Mouse (Mus musculus): ENCODE data around the gene Ninl. TPM values are rescaled to one million over a fixed set of nuclear protein-coding genes. Genes with fewer than 3 reads are reported as not detected.

Ninl gene
- polyA plus RNA-seq, 1 experiment from 2014 or later, result 16.2 TPM

DNA sequence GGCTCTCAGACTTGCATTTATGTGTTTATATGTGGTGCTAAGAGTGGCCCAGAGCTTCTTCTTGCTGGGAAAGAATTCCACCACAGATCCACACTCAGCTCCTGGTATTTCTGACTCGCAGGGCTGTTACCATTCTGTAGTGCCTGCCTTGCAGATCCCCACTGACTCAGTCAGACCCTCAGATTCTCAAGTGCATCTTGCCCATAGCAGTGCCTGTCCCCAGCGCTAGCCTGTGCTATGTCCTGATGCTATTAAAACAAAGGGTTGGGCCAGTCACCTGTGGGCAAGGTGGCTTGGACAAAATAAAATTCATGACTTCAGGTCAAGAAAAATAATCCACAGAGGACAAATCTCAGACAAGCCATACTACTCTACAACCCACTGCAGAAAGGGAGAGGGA lies 70.0 kb downstream of the Ninl start:
- ATAC-seq (ENCODE audit: low FRiP score, low TSS enrichment), result no peak
- 100% methylated on average over 2 of the region's 2 CpGs for WGBS
- Histone ChIP-seq H3K27ac (ENCODE audit: low read depth, low read length) (no peak overlapping the region), H3K36me3 (ENCODE audit: control insufficient read depth, insufficient read depth, low read length) (peaks cover 32% of the 10 kb centered on the region), H3K27me3 (ENCODE audit: control insufficient read depth, insufficient read depth, low read length) (no peaks in the 10 kb centered on the region), H3K4me3 (ENCODE audit: low read length) (no peak overlapping the region), H3K4me2 (replicated peaks; ENCODE audit: low read depth, low read length) (no peak overlapping the region), H3K9ac (ENCODE audit: low read depth, low read length) (no peak overlapping the region), H3K4me1 (ENCODE audit: control insufficient read depth, insufficient read depth, low read length) (no peaks in the 10 kb centered on the region), H3K9me3 (ENCODE audit: control insufficient read depth, low read length) (no peaks in the 10 kb centered on the region)

DNA sequence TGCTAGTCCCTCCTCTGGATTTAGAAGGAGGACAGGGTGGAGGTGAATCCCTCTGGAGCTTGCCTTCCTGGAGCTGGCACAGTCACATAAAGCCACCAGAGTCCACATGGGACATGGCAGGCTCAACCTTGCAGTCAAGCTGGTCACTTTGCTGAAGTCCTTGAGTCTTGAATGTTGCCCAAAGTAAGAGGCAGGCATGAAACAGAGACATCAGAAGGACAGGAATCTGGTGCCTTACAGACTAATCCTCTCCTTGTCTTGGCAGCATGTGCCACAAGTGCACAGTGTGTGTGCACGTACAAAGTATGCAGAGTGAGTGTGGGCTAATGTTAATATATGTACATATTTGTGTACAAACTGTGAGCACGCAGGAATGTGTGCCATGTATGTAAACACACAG lies 71.7 kb downstream of the Ninl start:
- Histone ChIP-seq H3K4me2 (replicated peaks; ENCODE audit: low read depth, low read length) (no peak overlapping the region), H3K27ac (ENCODE audit: low read depth, low read length) (no peak overlapping the region), H3K9ac (ENCODE audit: low read depth, low read length) (no peak overlapping the region), H3K36me3 (ENCODE audit: control insufficient read depth, insufficient read depth, low read length) (peaks cover 31% of the 10 kb centered on the region), H3K27me3 (ENCODE audit: control insufficient read depth, insufficient read depth, low read length) (no peaks in the 10 kb centered on the region), H3K4me1 (ENCODE audit: control insufficient read depth, insufficient read depth, low read length) (no peaks in the 10 kb centered on the region), H3K4me3 (ENCODE audit: low read length) (no peak overlapping the region), H3K9me3 (ENCODE audit: control insufficient read depth, low read length) (no peaks in the 10 kb centered on the region)
- WGBS, result 94% methylated on average over 2 of the region's 2 CpGs
- ATAC-seq (ENCODE audit: low FRiP score, low TSS enrichment), result no peak

DNA sequence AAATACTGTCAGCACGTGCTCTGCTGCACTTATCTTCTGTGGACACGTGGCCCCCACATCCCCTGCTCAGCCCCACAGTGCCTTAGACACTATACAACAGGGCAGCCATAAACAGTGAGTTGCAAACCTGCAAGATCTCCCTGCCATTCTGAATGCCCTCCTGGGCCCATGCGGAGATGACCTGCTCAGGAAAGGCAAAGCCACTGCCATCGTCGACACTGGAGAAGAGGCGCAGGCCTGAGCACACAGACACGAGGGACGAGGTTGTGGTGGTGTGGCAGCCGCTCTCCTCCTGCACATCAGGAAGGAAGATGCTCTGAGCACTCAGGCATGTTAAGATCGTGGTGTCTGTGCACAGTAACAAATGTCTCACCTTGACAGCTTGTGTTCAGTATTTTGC lies 73.2 kb downstream of the Ninl start:
- Histone ChIP-seq H3K4me3 (ENCODE audit: low read length) (no peak overlapping the region), H3K36me3 (ENCODE audit: control insufficient read depth, insufficient read depth, low read length) (peaks cover 30% of the 10 kb centered on the region), H3K4me1 (ENCODE audit: control insufficient read depth, insufficient read depth, low read length) (no peaks in the 10 kb centered on the region), H3K9me3 (ENCODE audit: control insufficient read depth, low read length) (no peaks in the 10 kb centered on the region), H3K9ac (ENCODE audit: low read depth, low read length) (no peak overlapping the region), H3K27ac (ENCODE audit: low read depth, low read length) (no peak overlapping the region), H3K27me3 (ENCODE audit: control insufficient read depth, insufficient read depth, low read length) (no peaks in the 10 kb centered on the region), H3K4me2 (replicated peaks; ENCODE audit: low read depth, low read length) (no peak overlapping the region)
- no peak for ATAC-seq (ENCODE audit: low FRiP score, low TSS enrichment)
- 88% methylated on average over 10 of the region's 10 CpGs for WGBS

DNA sequence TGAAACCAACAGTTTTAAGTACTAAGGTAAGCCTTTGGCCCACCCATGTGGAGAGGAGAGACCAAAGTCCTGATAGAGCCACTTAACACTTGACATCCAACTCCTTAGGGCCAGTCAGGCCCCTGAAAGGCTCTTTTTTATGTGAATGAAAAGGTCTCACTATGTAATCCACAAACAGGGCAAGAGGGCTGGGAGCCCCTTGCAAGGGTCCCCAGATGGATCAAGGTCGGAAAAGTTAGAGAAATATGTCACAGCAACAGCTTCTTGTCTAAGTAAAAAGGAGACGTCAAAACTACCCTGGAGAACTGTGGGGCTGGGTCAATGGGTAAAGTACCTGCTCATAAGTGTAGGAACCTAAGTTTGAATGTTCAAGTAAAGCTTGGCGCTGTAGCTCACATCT lies 74.5 kb downstream of the Ninl start:
- H3K27ac ChIP-seq (ENCODE audit: low read depth, low read length), result no peak overlapping the region
- no peak for ATAC-seq (ENCODE audit: low FRiP score, low TSS enrichment)
- H3K4me2 ChIP-seq (replicated peaks; ENCODE audit: low read depth, low read length), result no peak overlapping the region
- WGBS, result 89% methylated on average over 3 of the region's 3 CpGs
- H3K4me3 ChIP-seq (ENCODE audit: low read length), result no peak overlapping the region
- peaks cover 30% of the 10 kb centered on the region for H3K36me3 ChIP-seq (ENCODE audit: control insufficient read depth, insufficient read depth, low read length)
- no peaks in the 10 kb centered on the region for H3K27me3 ChIP-seq (ENCODE audit: control insufficient read depth, insufficient read depth, low read length)
- H3K9ac ChIP-seq (ENCODE audit: low read depth, low read length), result no peak overlapping the region
- no peaks in the 10 kb centered on the region for H3K4me1 ChIP-seq (ENCODE audit: control insufficient read depth, insufficient read depth, low read length)
- H3K9me3 ChIP-seq (ENCODE audit: control insufficient read depth, low read length), result no peaks in the 10 kb centered on the region

DNA sequence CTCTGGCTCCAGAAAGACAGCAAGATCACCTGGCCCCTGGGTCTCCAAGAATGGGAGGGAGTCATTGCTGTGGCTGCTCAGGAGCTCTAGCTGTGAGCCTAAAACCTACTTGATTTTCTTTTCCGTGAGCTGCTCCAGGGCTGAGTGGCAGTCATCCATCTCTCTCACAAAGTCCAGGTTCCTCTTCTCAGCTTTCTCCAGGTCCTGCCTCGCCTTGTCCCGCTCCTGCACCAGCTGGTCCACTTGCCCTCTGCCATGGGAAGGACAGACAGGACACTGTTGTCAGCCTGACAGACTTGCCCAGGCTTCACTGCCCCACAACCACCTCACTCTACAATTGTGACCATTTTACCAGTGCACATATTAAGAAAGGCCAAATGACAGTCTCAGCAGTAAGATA lies 75.9 kb downstream of the Ninl start:
- H3K9me3 ChIP-seq (ENCODE audit: control insufficient read depth, low read length), result no peaks in the 10 kb centered on the region
- WGBS, result 94% methylated on average over 3 of the region's 3 CpGs
- no peaks in the 10 kb centered on the region for H3K27me3 ChIP-seq (ENCODE audit: control insufficient read depth, insufficient read depth, low read length)
- H3K36me3 ChIP-seq (ENCODE audit: control insufficient read depth, insufficient read depth, low read length), result peaks cover 37% of the 10 kb centered on the region; the same call in 1 of the 2 replicates
- no peak overlapping the region for H3K4me2 ChIP-seq (replicated peaks; ENCODE audit: low read depth, low read length)
- H3K9ac ChIP-seq (ENCODE audit: low read depth, low read length), result no peak overlapping the region
- ATAC-seq (ENCODE audit: low FRiP score, low TSS enrichment), result no peak
- no peaks in the 10 kb centered on the region for H3K4me1 ChIP-seq (ENCODE audit: control insufficient read depth, insufficient read depth, low read length)
- no peak overlapping the region for H3K27ac ChIP-seq (ENCODE audit: low read depth, low read length)
- no peak overlapping the region for H3K4me3 ChIP-seq (ENCODE audit: low read length)

DNA sequence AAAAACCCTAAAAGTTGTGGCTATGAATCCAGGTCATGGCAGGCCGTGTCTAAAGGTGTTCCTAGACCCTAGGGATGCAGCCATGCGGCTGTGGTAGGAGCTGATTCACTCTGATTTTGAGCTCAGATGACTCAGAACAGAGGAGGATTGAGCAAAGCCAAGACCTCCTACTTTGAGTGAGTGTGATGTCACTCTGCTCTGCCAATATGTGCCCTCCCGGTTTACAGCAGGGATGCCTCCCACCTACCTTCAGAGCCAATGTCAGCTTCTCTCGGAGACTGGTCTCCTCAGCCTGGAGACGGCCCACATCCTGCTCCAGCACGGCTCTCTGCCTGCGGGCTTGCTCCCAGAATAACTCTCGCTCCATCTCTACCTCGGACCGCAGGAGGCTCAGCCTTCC lies 79.7 kb downstream of the Ninl start:
- 92% methylated on average over 10 of the region's 10 CpGs for WGBS
- no peak overlapping the region for H3K4me2 ChIP-seq (replicated peaks; ENCODE audit: low read depth, low read length)
- H3K36me3 ChIP-seq (ENCODE audit: control insufficient read depth, insufficient read depth, low read length), result peaks cover 35% of the 10 kb centered on the region; the same call in 1 of the 2 replicates
- H3K27me3 ChIP-seq (ENCODE audit: control insufficient read depth, insufficient read depth, low read length), result no peaks in the 10 kb centered on the region
- H3K4me1 ChIP-seq (ENCODE audit: control insufficient read depth, insufficient read depth, low read length), result no peaks in the 10 kb centered on the region
- no peak for ATAC-seq (ENCODE audit: low FRiP score, low TSS enrichment)
- no peak overlapping the region for H3K4me3 ChIP-seq (ENCODE audit: low read length)
- H3K27ac ChIP-seq (ENCODE audit: low read depth, low read length), result no peak overlapping the region
- H3K9ac ChIP-seq (ENCODE audit: low read depth, low read length), result no peak overlapping the region
- no peaks in the 10 kb centered on the region for H3K9me3 ChIP-seq (ENCODE audit: control insufficient read depth, low read length)

DNA sequence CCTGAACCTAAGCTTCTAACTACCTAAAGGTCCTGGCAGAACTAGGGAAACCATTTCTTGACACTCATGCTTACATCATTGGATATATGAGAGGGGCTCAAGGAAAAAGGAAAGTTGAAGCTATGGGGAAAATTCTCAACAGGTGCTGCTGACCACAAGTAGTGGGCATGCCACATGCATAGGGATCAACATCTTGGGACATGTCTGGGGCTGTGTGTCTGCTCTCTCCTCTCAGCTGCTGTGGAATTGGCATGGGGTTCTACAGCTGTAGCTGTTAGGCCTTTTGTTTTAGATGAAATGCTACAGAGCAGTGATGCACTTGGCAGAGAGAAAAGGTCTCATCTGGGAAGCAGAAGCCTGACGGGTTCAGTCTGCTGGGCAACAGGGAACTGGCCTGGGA lies 83.3 kb downstream of the Ninl start:
- Histone ChIP-seq H3K4me2 (replicated peaks; ENCODE audit: low read depth, low read length) (no peak overlapping the region), H3K27ac (ENCODE audit: low read depth, low read length) (no peak overlapping the region), H3K9me3 (ENCODE audit: control insufficient read depth, low read length) (no peaks in the 10 kb centered on the region), H3K36me3 (ENCODE audit: control insufficient read depth, insufficient read depth, low read length) (peaks cover 39% of the 10 kb centered on the region), H3K4me3 (ENCODE audit: low read length) (no peak overlapping the region), H3K27me3 (ENCODE audit: control insufficient read depth, insufficient read depth, low read length) (no peaks in the 10 kb centered on the region), H3K9ac (ENCODE audit: low read depth, low read length) (no peak overlapping the region), H3K4me1 (ENCODE audit: control insufficient read depth, insufficient read depth, low read length) (no peaks in the 10 kb centered on the region)
- no peak for ATAC-seq (ENCODE audit: low FRiP score, low TSS enrichment)
- 69% methylated on average over 1 of the region's 1 CpGs for WGBS

DNA sequence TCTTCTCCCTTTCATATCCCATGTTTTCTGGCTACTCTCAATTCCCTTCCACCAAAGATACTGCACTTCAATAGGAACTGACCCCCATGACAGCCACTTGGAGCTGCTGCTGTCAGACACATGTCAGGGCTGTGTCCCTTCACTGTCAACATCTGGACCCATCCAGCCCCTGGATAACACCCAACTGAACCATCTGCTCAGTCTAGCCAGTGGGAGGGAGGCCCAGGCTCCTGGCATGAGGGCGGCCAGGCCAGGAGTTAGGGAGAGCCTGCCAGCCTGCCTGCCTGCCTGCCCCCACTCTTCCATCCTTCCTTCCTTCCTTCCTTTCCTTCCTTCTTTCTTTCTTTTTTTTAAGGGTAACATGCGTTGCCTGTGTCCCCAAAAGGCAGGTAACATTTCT lies 88.0 kb downstream of the Ninl start:
- H3K9ac ChIP-seq (ENCODE audit: low read depth, low read length), result no peak overlapping the region
- H3K27me3 ChIP-seq (ENCODE audit: control insufficient read depth, insufficient read depth, low read length), result no peaks in the 10 kb centered on the region
- peaks cover 34% of the 10 kb centered on the region for H3K36me3 ChIP-seq (ENCODE audit: control insufficient read depth, insufficient read depth, low read length)
- ATAC-seq (ENCODE audit: low FRiP score, low TSS enrichment), result no peak
- WGBS, result 100% methylated on average over 2 of the region's 2 CpGs
- H3K4me3 ChIP-seq (ENCODE audit: low read length), result no peak overlapping the region
- no peak overlapping the region for H3K4me2 ChIP-seq (replicated peaks; ENCODE audit: low read depth, low read length)
- H3K4me1 ChIP-seq (ENCODE audit: control insufficient read depth, insufficient read depth, low read length), result no peaks in the 10 kb centered on the region
- H3K27ac ChIP-seq (ENCODE audit: low read depth, low read length), result no peak overlapping the region
- H3K9me3 ChIP-seq (ENCODE audit: control insufficient read depth, low read length), result no peaks in the 10 kb centered on the region

DNA sequence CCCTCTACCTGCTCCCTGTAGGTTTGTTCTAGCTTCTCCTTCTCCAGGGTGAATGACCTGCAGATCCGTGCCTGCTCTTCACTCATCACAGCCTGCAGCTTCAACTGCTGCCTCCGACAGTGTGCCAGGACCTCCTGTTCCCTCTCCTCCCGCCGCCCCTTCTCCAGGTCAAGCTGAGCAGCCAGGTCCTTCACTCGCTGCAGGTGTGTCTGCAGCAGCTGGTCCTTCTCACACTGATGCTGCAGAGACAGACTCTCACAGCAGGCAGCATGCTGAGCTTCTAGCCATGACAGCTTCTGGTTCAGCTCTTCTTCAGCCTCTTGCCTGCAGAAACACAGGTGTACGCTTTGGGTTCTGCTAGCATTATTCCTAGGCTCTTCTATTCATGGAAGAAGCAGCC lies 89.1 kb downstream of the Ninl start:
- Histone ChIP-seq H3K4me2 (replicated peaks; ENCODE audit: low read depth, low read length) (no peak overlapping the region), H3K36me3 (ENCODE audit: control insufficient read depth, insufficient read depth, low read length) (peaks cover 30% of the 10 kb centered on the region), H3K4me1 (ENCODE audit: control insufficient read depth, insufficient read depth, low read length) (no peaks in the 10 kb centered on the region), H3K4me3 (ENCODE audit: low read length) (no peak overlapping the region), H3K27me3 (ENCODE audit: control insufficient read depth, insufficient read depth, low read length) (no peaks in the 10 kb centered on the region), H3K9me3 (ENCODE audit: control insufficient read depth, low read length) (no peaks in the 10 kb centered on the region), H3K9ac (ENCODE audit: low read depth, low read length) (no peak overlapping the region), H3K27ac (ENCODE audit: low read depth, low read length) (no peak overlapping the region)
- ATAC-seq (ENCODE audit: low FRiP score, low TSS enrichment), result no peak
- WGBS, result 84% methylated on average over 6 of the region's 6 CpGs

DNA sequence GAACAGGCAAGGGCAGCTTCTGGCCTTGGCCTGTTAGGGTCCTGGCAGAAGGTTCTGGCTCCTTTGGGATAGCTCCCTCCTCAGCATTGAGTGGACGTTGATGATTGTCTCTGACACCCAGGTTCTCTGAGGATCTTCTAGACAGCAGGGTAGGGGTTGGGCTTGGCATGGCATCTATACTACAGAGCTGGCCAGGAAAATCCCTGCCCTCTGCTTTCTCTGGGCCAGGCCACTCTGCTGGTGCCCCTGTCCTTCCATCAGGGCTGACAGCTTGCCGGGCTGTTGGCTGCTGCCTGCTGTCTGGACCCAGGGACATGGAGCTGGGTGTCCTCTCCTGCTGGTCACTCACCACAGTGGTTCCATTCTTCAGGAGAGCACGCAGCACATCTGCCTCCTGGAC lies 89.5 kb downstream of the Ninl start:
- no peak overlapping the region for H3K4me2 ChIP-seq (replicated peaks; ENCODE audit: low read depth, low read length)
- no peaks in the 10 kb centered on the region for H3K4me1 ChIP-seq (ENCODE audit: control insufficient read depth, insufficient read depth, low read length)
- 95% methylated on average over 3 of the region's 3 CpGs for WGBS
- no peak overlapping the region for H3K4me3 ChIP-seq (ENCODE audit: low read length)
- H3K27ac ChIP-seq (ENCODE audit: low read depth, low read length), result no peak overlapping the region
- no peaks in the 10 kb centered on the region for H3K9me3 ChIP-seq (ENCODE audit: control insufficient read depth, low read length)
- no peaks in the 10 kb centered on the region for H3K27me3 ChIP-seq (ENCODE audit: control insufficient read depth, insufficient read depth, low read length)
- no peak for ATAC-seq (ENCODE audit: low FRiP score, low TSS enrichment)
- peaks cover 35% of the 10 kb centered on the region for H3K36me3 ChIP-seq (ENCODE audit: control insufficient read depth, insufficient read depth, low read length)
- H3K9ac ChIP-seq (ENCODE audit: low read depth, low read length), result no peak overlapping the region
